Mouse (Mus musculus): Measurements from ENCODE around the gene Zfp366. TPM values are rescaled to one million over a fixed set of nuclear protein-coding genes. Genes with fewer than 3 reads are reported as not detected.

Gene Zfp366
- polyA plus RNA-seq, 1 experiment = 0.82 TPM

DNA sequence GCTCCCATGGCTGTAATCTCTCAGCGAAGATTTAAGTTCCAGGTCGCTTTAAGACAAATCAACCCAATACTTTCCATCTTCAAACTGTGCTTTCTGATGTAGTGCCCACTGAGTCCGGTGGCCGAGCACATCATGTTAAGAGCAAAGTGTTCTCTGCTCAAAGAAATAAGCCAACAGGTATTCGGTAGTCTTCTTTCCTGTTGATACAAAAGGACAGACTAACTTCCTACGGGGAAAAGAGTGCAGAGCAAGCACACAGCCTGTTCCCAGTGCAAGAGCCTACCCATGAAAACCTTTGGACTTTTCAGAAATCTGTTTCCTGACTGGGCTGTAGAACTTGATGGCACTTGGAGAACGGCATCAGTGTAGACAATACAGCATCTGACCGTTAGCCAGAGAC lies 39.3 kb downstream of the Zfp366 start:
- DNase-seq (ENCODE audit: low read depth, low spot score) = no peak
- WGBS = 89% methylated on average over 8 of the region's 8 CpGs

DNA sequence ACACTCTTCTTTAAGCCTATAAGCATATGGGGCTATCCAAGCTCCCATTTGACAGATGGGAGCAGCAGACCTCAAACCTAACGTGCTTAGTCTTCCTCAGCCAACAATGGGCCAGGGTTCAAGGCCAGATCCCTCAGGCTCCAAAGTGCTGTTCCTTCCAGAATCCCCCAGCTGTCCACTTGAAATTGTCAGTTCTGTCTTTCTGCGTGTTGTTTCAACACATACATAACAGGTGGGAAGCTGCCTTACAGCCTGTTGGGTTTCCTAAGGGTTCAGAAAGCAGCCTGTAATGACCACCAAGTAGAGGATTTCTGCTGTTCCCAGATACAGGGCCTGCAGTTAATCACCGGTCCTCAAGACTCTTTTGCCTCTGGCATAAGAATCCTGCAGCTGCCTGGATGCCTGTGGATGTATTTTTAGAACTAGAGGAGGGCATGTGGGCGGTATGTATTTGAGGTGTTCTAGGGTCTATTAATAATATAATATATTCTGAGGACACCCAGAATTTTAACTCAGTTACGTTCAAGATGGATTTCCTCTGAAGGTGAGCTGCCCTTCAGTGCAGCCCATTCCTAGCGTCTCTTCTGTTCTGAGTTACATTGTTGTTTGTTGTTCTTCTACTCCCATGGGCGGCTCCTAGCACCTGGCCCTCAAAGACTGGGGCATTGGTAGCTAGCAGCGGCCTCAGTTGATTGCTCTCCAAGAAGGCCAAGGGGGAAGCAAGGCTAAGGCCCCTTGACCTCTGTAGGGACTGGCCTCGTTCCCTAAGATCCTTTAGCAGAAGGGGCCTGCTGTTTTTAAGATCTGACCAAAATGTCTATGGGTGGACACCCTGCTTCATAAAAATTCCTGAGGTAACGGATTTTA lies 41.0 kb downstream of the Zfp366 start:
- DNase-seq (ENCODE audit: low read depth, low spot score) = no peak
- 67% methylated on average over 10 of the region's 10 CpGs for WGBS

DNA sequence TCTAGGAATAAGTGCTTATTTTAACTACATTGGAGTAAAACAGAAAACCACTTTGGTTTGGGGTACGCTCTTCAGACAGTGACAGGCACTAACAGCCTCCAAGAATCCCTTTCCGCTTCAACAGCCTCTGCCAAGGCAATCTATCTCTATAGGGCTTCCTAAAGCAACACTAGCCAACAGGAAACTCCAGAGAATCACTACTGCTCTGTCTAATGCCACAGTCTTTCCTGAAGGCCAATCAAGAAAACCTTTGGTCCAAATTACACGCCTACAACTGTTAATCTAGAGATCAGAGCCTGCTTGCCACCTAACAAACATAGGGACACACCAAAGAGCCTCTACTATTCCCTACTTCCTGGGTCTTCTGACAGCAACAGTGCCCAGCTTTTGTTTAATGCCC lies 42.2 kb downstream of the Zfp366 start:
- 70% methylated on average over 3 of the region's 3 CpGs for WGBS

DNA sequence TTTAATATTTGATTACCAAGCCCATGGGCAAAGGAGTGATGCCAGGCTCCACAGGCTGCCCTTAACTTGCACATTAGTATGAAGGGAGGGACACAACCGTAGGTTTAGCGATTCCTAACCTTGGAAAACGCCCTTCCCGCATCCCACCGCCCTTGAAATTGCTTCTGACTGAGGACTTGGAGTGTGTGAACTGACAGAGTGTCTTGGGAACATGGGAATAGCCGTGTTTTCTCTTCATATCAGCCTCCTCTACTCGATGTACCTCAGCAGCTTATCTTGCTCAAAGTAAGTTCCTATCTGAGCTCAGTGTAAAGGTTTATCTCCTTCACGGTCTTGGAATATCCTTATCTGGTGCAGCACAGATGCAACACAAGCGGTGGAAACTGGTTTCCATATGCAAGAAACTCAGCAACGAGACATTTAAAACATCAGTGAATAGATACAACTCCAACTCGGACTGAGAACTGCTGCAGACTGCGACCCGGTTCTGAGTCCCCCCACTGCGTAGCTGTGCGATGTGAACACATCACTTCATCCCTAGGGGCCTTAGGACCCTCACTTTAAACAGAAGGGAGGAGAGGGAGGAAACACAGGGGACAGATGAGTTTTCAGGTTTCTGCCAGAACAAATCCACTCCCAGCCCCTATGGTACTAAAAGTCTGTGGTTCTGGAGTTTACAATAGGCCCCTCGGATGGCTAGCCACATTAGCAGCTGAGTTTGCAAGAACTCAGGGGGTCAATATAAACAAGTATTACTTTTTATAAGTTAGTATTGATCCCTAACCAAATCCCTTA lies 43.0 kb downstream of the Zfp366 start:
- 88% methylated on average over 16 of the region's 16 CpGs for WGBS
- no peak for DNase-seq (ENCODE audit: low read depth, low spot score)

More for the DNA sequence above, 42.2 kb downstream of the Zfp366 start:
- no peak for DNase-seq (ENCODE audit: low read depth, low spot score)

DNA sequence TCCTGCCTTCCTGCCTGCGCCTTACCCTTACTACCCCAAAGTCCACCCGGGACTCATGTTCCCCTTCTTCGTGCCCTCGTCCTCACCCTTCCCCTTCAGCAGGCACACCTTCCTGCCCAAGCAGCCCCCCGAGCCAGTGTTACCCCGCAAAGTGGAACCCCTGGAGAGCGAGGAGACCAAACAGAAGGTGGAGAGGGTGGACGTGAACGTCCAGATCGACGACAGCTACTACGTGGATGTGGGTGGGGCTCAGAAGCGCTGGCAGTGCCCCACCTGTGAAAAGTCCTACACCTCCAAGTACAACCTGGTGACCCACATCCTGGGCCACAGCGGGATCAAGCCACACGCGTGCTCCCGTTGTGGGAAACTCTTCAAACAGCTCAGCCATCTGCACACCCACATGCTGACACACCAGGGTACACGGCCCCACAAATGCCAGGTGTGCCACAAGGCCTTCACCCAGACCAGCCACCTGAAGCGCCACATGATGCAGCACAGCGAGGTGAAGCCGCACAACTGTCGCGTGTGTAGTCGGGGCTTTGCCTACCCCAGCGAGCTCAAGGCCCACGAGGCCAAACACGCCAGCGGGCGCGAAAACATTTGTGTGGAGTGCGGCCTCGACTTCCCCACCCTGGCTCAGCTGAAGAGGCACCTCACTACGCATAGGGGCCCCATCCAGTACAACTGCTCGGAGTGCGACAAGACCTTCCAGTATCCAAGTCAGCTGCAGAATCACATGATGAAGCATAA lies 44.4 kb downstream of the Zfp366 start:
- 93% methylated on average over 35 of the region's 35 CpGs for WGBS
- DNase-seq (ENCODE audit: low read depth, low spot score) = no peak

DNA sequence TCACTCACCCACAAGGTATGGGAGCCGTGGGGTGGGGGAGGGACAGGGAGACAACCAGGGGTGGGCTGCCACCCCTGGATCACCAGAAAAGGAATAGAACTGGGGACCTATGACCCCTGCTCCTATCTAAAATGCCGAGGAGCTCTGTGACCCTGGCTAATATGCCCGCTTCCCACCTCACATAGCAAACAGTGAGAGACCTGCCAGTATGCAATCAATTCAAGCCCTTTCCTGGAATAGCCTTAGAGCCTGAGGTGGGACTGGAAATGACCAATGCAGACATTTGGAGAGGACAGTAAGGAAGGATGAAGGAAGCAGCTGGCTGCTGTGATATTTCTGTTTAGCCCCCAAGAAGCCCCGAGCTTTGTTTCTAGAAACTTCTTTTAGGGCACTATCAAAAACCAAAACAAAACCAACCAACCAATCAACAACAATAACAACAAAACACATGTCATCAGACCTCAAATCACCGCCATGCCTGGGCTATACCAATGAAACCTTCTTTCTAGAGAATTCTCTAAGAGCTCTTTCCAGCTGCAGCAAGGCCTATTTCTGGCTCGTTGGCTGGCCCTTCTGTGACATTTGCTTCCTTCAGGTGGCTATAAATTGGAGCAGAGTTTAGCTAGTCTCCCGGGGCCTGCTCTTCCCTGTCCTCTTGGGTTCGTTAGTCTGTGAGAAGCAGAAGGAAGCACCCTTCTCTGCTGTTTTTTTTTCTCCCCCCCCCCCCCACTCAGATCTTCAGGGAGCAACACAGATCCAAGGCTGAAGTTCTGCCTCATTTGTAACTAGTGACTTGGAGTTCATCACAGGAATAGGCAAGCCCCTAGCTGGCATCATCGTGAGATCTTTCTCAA lies 45.2 kb downstream of the Zfp366 start:
- no peak for DNase-seq (ENCODE audit: low read depth, low spot score)
- WGBS = 63% methylated on average over 9 of the region's 9 CpGs

DNA sequence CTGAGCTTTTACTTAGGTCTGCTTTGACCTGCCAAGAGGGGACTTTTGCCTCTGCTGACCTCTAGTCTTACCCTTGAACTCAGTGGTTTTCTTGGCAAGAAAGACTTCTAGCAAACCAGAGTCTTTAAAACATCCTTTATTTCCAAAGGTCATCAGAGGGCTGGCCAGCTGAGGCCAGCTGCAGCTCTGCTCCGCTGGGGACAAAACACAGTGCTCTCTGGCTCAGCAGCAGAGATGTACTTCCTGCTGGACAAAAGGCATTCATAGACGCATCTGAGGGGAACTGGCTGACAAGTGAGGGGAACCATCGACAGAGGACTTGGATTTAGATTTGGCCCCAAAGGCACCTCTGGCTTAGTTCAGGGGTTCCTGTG lies 45.9 kb downstream of the Zfp366 start:
- 59% methylated on average over 3 of the region's 3 CpGs for whole genome bisulfite sequencing

DNA sequence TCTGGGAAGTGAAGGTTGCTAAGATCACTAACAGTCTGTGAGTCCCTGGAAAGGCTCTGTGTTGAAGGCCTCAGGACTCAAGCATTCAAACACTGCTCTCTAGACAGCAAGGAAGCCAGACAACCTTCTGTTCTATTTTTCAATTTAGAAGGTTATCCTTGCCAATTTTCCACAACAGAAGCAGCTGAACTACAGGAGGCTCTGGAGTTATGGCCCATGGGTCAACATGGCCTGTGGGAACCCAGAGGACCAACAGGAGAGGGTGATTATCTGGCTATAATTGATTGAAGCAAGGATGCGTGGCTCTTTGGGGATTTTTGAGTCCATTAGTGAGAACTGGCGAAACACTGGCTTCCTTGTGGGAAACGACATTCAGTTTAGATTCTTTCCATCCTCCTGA lies 48.7 kb downstream of the Zfp366 start:
- no peak for DNase-seq (ENCODE audit: low read depth, low spot score)
- 73% methylated on average over 3 of the region's 3 CpGs for WGBS

More for the DNA sequence above, 45.9 kb downstream of the Zfp366 start:
- DNase-seq (ENCODE audit: low read depth, low spot score) = no peak

DNA sequence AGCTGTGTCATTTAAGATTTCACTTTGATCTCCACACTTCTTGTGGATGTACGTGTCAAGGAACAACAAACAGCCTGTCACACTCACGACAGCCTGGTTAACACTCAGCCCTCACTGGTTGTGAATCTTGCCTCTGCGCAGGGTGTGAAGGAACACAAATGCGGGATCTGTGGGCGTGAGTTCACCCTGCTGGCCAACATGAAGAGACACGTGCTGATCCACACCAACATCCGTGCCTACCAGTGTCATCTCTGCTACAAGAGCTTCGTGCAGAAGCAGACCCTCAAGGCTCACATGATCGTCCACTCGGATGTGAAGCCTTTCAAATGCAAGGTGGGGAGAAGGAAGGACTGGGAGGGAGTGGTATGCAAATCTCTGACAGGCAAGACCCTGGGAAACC lies 49.3 kb downstream of the Zfp366 start:
- WGBS = 81% methylated on average over 10 of the region's 10 CpGs
- DNase-seq (ENCODE audit: low read depth, low spot score) = no peak

DNA sequence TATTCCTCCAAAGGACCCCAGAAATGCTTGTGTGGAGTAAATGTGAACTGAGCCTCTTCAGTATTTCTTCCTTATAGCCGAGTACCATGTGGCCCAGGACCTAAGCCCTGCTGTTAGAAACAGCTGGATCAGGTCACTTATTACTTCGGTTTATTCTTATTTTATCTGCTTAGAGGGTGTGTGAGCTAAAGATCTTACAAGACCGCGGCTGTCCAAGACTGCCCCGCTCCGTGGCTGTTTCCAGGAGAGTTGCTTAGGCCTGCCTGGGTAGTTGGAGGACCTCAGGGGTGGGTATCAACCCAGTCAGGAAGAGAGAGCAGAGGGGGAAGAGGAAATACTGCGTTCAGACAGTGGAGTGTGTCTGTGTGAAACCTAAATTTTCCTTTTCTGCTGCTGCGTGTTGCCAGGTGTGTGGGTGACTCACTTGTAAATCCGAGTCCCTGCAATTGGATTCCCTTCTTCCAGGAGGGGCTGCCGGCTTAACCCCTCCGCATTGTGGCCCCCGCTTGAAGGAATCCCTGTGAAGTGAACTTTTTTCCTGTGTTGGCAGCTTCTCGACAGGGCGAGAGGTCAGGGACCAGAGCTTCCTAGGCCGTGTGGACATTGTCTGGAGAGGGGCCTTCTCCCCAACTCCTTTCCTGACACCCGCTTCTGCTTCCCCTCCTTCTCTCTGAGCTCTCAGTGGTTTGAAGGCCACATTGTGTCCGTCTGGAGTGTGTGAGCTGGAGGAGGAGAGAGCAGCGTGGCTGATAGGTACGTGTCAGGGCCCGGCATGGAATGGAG lies 51.0 kb downstream of the Zfp366 start:
- 74% methylated on average over 20 of the region's 20 CpGs for WGBS
- no peak for DNase-seq (ENCODE audit: low read depth, low spot score)

DNA sequence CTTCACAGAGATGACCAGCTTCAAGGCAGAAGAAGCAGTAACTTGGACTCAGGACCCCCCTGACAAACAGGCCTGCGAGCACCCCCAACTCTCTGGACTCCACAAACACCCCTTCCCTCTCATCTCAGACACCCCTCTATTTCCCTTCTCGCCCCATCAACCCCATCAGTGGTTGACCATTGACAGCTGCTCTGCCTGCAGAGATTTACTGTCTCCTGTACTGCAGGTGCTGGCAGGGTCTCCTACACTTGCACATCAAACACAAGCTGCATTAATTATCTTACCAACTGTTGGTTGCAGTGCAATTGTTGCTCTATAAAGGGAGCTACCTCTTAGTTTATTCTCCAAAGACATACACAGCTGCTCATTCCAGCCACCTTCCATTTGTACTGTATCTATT lies 51.6 kb downstream of the Zfp366 start:
- DNase-seq (ENCODE audit: low read depth, low spot score) = no peak
- 88% methylated on average over 2 of the region's 2 CpGs for WGBS

DNA sequence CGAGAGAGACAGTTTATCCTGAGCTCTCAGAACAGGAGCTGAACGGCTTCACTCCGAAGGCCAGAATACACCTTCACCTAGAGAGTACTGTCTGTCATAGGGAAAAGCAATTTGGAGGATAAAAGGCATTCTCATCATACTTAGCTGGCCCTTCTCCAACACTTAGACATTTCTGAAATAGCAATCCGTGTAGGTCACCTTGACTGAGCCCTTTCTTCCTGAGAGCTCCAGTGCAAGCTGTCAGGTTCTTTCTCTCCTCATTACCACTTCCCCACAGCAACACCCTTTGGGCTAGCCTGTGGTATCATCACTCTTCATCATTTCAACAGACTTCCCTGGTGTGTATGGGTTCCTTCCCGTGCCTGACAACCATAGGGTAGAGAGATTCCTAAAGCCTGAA lies 52.5 kb downstream of the Zfp366 start:
- DNase-seq (ENCODE audit: low read depth, low spot score) = no peak
- 80% methylated on average over 5 of the region's 5 CpGs for WGBS

DNA sequence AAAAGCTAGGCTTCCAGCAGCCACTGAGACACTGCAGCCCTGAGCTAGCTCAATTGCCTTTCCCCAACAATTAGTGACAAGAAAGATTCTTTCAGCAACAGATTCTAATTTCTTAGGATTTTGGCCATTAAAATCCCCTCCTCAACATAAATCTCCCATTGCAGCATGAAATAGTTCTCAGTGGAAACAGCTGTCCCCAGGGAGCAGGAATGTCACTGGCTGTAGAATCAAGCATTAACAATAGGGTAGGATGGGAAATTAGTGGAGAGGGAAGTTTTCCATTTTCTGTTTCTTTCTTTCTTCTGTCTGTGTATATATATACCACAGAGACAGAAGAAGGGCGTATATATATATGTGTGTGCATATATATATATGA lies 53.2 kb downstream of the Zfp366 start:
- DNase-seq (ENCODE audit: low read depth, low spot score) = no peak
- WGBS = 33% methylated on average over 1 of the region's 1 CpGs

DNA sequence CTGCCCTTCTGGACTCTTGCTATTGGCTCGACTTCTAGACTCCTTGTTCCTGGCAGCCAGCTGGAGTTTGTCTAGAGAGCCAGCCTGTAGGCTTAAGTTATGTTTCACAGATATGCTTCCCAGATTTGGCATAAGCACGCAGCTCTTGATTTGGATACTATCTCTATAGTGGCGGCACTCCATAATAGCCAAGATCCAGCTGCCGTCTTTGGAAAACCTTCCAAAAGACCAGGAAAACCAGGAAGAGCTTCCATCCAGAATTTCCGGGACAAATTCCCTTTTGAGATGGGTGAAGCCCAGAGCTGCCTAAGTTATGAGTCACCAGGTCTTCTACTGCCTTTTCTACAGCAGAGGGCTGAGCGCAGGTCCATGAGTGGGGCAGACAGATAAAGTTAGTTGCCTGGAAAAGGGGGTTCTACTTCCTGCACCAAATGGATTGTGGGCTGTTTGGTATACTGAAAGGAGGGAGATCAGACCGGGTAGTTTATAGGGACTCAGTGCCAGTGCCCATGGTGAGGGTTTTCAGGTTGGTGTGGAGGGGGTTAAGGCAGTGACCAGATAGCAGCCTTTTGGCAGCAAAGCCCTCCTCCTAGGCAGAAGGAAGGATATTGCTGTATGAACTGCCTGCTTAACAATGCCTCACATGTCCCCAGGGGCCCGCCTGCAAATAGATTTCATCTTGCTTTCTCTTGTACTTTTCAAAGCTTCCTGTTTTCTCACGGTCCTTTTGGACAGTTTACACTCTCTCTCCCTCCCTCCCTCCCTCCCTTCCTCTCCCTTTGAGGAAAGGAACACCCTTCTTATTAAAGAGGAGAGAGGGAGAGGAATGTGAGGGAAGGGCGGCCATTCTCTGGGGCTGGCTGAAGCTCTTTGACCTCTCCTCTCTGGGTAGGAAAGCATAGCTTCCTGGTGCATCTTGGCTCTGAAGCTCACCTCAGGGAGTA lies 53.9 kb downstream of the Zfp366 start:
- peak; percentile 36 for DNase-seq (ENCODE audit: low read depth, low spot score)
- 15% methylated on average over 10 of the region's 10 CpGs for WGBS

DNA sequence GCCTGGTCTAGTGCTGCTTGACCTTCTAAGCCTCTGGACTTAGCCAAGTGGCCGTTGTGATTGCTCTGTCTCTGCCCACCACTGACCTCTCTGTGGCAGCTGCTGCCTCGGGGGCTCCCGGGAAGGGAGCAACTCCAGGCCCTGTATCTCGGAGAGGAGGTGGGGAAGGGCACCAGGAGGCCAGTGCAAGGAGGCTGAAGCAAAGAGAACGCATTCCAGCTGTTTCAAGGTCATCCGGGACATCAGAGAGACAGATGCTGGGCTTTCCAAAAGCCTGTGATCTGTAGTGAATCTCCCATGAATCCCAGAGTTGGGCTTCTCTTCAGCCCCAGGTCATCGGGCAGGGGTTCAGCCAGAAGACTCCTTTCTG lies 54.5 kb downstream of the Zfp366 start:
- WGBS = 50% methylated on average over 7 of the region's 7 CpGs
- no peak for DNase-seq (ENCODE audit: low read depth, low spot score)

DNA sequence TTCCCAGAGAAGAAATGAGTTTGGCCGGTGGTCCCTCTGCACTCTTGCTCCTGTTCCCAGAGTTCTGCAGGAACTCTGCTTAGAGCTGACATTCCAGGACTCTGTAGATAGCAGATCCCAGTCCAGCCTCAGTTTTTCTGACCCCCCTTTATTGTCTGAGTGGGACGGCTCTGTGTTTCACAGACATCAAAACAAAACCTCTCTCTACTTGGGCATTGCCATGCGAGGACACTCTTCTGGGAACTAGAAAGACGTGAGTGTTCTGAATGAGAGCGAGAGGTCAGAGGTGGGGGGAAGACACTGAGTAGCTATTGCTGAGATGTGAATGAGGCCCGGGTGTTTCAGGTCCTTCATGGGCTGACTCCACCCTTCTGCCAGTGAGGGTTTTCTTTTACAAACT lies 55.1 kb downstream of the Zfp366 start:
- 65% methylated on average over 6 of the region's 6 CpGs for WGBS
- no peak for DNase-seq (ENCODE audit: low read depth, low spot score)

DNA sequence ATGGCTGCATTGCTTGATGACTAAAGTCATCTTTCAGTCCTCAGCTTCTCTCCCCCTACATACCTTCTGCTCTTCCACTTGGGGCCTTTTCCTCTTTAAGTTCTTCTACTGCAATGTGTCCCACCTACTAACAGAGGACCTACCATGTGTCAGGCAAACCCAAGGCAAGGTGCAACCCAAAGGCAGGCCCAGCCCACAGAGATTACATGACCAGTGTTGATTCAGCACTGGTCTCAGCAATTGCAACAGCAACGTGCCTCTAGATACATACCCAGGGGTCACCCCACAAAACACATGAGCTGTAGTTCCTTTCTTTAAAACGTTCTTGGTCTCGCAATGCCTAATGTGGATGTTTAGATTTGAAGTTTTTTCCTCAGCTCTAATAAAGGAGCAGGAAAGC lies 57.4 kb downstream of the Zfp366 start:
- WGBS = 63% methylated on average over 3 of the region's 3 CpGs
- DNase-seq (ENCODE audit: low read depth, low spot score) = no peak

DNA sequence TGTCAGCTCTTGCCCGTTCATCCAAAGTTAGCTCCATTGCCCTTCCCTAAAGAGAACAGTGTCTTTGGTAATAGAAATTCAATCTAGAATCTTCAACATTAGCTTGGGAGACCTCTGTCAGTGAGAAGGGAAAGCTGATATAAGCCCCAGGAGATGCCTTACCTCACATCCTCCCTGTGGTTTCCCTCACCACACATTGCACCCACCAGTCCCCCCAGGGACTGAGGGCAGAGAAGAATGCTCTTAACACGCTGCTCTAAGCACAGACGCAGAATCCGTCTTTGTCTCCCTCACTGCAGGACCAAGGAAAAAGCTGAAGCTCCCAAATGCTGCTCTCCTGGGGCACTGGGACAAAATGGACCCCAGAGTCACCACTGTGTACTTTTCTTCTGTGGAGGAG lies 58.3 kb downstream of the Zfp366 start:
- DNase-seq (ENCODE audit: low read depth, low spot score) = no peak
- WGBS = 64% methylated on average over 4 of the region's 4 CpGs
